Mouse (Mus musculus): ENCODE data around the gene Gm13289.
"Not testable (repeated sequence)": the region's sequence is repeated elsewhere in the genome, so short reads cannot be mapped to it uniquely, and the experiment has no call there.

The Gm13289 gene

GRCm38 (mm10) chr4:88776622-88777021 is at the start of gene Gm13289:
Gene Gm13289, plus strand, starts transcription at chr4:88776922.
- not testable (repeated sequence) for DNase-seq (ENCODE audit: extremely low spot score, low read depth, low spot score)

GRCm38 (mm10) chr4:88727324-88727723 is 49.4 kb upstream of the Gm13289 start:
- no peak for DNase-seq (ENCODE audit: extremely low spot score, low read depth, low spot score)

GRCm38 (mm10) chr4:88738480-88738879 is 38.2 kb upstream of the Gm13289 start:
- DNase-seq (ENCODE audit: extremely low spot score, low read depth, low spot score): no peak

- no peak for DNase-seq (ENCODE audit: extremely low spot score, low read depth, low spot score)
Observed at GRCm38 (mm10) chr4:88739036-88739435, 37.7 kb upstream of the Gm13289 start.

- no peak for DNase-seq (ENCODE audit: extremely low spot score, low read depth, low spot score)
Observed at GRCm38 (mm10) chr4:88741426-88741825, 35.3 kb upstream of the Gm13289 start.

GRCm38 (mm10) chr4:88742771-88743371 is 33.9 kb upstream of the Gm13289 start:
- DNase-seq (ENCODE audit: extremely low spot score, low read depth, low spot score): no peak

- no peak for DNase-seq (ENCODE audit: extremely low spot score, low read depth, low spot score)
Observed at GRCm38 (mm10) chr4:88744207-88744606, 32.5 kb upstream of the Gm13289 start.

GRCm38 (mm10) chr4:88749926-88750325 is 26.8 kb upstream of the Gm13289 start:
- no peak for DNase-seq (ENCODE audit: extremely low spot score, low read depth, low spot score)

GRCm38 (mm10) chr4:88754818-88755340 is 21.8 kb upstream of the Gm13289 start, which contains the start of gene Gm13271:
Gene Gm13271, plus strand, starts transcription at chr4:88754868.
- DNase-seq (ENCODE audit: extremely low spot score, low read depth, low spot score): not testable (repeated sequence)

- DNase-seq (ENCODE audit: extremely low spot score, low read depth, low spot score): not testable (repeated sequence)
Observed at GRCm38 (mm10) chr4:88756581-88757513, 19.9 kb upstream of the Gm13289 start.

GRCm38 (mm10) chr4:88757628-88758031 is 19.1 kb upstream of the Gm13289 start:
- DNase-seq (ENCODE audit: extremely low spot score, low read depth, low spot score): not testable (repeated sequence)

- DNase-seq (ENCODE audit: extremely low spot score, low read depth, low spot score): not testable (repeated sequence)
Observed at GRCm38 (mm10) chr4:88758751-88759150, 18.0 kb upstream of the Gm13289 start.

- DNase-seq (ENCODE audit: extremely low spot score, low read depth, low spot score): not testable (repeated sequence)
Observed at GRCm38 (mm10) chr4:88759610-88760268, 17.0 kb upstream of the Gm13289 start, which contains the start of gene Gm13283. Gene Gm13283, plus strand, starts transcription at chr4:88760119.

GRCm38 (mm10) chr4:88760431-88760830 is 16.3 kb upstream of the Gm13289 start:
- not testable (repeated sequence) for DNase-seq (ENCODE audit: extremely low spot score, low read depth, low spot score)

GRCm38 (mm10) chr4:88761776-88762175 is 14.9 kb upstream of the Gm13289 start:
- not testable (repeated sequence) for DNase-seq (ENCODE audit: extremely low spot score, low read depth, low spot score)

- DNase-seq (ENCODE audit: extremely low spot score, low read depth, low spot score): not testable (repeated sequence)
Observed at GRCm38 (mm10) chr4:88762341-88762740, 14.4 kb upstream of the Gm13289 start.

- not testable (repeated sequence) for DNase-seq (ENCODE audit: extremely low spot score, low read depth, low spot score)
Observed at GRCm38 (mm10) chr4:88763384-88764018, 13.2 kb upstream of the Gm13289 start.

GRCm38 (mm10) chr4:88773534-88773933 is 3.2 kb upstream of the Gm13289 start, which contains the start of gene Gm13290:
Gene Gm13290, plus strand, starts transcription at chr4:88773834.
- DNase-seq (ENCODE audit: extremely low spot score, low read depth, low spot score): not testable (repeated sequence)

- not testable (repeated sequence) for DNase-seq (ENCODE audit: extremely low spot score, low read depth, low spot score)
Observed at GRCm38 (mm10) chr4:88779550-88779949, 2.8 kb downstream of the Gm13289 start, which contains the start of gene Gm13272. Gene Gm13272, plus strand, starts transcription at chr4:88779850.

- DNase-seq (ENCODE audit: extremely low spot score, low read depth, low spot score): not testable (repeated sequence)
Observed at GRCm38 (mm10) chr4:88780320-88780719, 3.6 kb downstream of the Gm13289 start.

Data from hindlimb bud, embryonic 11.5 days (tissue).